Mouse (Mus musculus) ES-Bruce4 (cell line): ENCODE data around the gene Clec16a. TPM values are rescaled to one million over a fixed set of nuclear protein-coding genes. Genes with fewer than 3 reads are reported as not detected.
A peak's percentile ranks its signal among the peaks of the same experiment; 100 is the strongest.

Source experiments
- H3K27ac ChIP-seq: 2 replicates; pipeline ENCODE4 v1.5.1; 2012; ENCODE audit warnings: low read length, inconsistent platforms; ENCODE audit not compliant: insufficient read depth
- H3K27me3 ChIP-seq: 2 replicates; pipeline ENCODE4 v1.6.1; 2012; ENCODE audit warnings: mild to moderate bottlenecking, low read length, inconsistent platforms; ENCODE audit not compliant: control insufficient read depth, poor library complexity, insufficient read depth, severe bottlenecking
- H3K36me3 ChIP-seq: 2 replicates; pipeline ENCODE4 v1.6.1; 2012; ENCODE audit warnings: inconsistent platforms, mild to moderate bottlenecking, low read length, moderate library complexity; ENCODE audit not compliant: control insufficient read depth, poor library complexity, insufficient read depth, severe bottlenecking
- H3K4me1 ChIP-seq: one replicate; pipeline ENCODE4 v1.8.1; 2011; ENCODE audit warnings: low read length; ENCODE audit not compliant: control insufficient read depth, insufficient read depth
- H3K4me3 ChIP-seq: 2 replicates; pipeline ENCODE4 v1.5.1; 2011; ENCODE audit warnings: low read depth, mild to moderate bottlenecking, low read length
- H3K9ac ChIP-seq: 2 replicates; pipeline ENCODE4 v1.6.1; 2012; ENCODE audit warnings: low read depth, mild to moderate bottlenecking, inconsistent platforms; ENCODE audit not compliant: poor library complexity, severe bottlenecking
- H3K9me3 ChIP-seq: replicated peaks from 2 replicates; pipeline ENCODE4 v1.6.1; 2012; ENCODE audit warnings: mild to moderate bottlenecking, low read length, inconsistent platforms; ENCODE audit not compliant: control insufficient read depth, poor library complexity, insufficient read depth, severe bottlenecking
- CTCF ChIP-seq: IDR thresholded peaks from one replicate; pipeline ENCODE4 v1.8.1; 2011; ENCODE audit warnings: low read depth, low read length
- EP300 ChIP-seq: IDR thresholded peaks from 2 replicates; pipeline ENCODE4 v1.6.1; 2011; ENCODE audit warnings: low read depth, low read length; ENCODE audit not compliant: insufficient read depth
- POLR2A ChIP-seq: IDR thresholded peaks from one replicate; pipeline ENCODE4 v1.8.1; 2011; ENCODE audit warnings: low read length; ENCODE audit not compliant: insufficient read depth
- polyA plus RNA-seq: library from polyadenylated mRNA; stranded (reverse); fragments of >200 nt; gene quantifications from 2 replicates; pipeline ENCODE4 v1.2.4, GENCODE M21; 2011; ENCODE audit warnings: low read depth; ENCODE audit not compliant: missing spikeins, insufficient read depth, insufficient read length

Clec16a gene
- polyA plus RNA-seq, 1 experiment: 9.5 TPM

DNA sequence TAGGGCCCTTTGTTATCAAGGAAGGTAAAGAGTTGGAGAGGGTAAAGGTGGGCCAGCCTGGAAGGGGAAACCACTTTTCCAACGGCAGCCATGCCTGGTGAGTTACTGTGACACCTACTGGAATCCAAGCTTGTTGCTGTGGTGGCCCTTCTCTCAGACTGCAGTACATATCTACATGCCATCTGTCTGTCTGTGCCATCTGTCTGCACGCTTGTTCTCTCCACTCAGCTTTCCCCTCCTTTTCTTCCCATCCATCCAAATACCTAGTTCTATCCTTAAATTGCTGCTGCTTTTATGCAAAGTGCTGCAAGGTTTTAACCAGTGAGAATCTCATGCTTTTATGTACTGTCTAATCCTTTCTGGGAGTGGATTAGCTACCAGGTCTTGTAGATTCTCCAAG, 4.5 kb downstream of the Clec16a start:
- Histone ChIP-seq H3K27ac (no peak overlapping the region), H3K9me3 (no peaks in the 10 kb centered on the region), H3K36me3 (no peaks in the 10 kb centered on the region), H3K4me1 (no peaks in the 10 kb centered on the region), H3K27me3 (no peaks in the 10 kb centered on the region), H3K4me3 (no peak overlapping the region), H3K9ac (no peak overlapping the region)
- TF ChIP-seq POLR2A (no peak), EP300 (no peak), CTCF (no peak)

DNA sequence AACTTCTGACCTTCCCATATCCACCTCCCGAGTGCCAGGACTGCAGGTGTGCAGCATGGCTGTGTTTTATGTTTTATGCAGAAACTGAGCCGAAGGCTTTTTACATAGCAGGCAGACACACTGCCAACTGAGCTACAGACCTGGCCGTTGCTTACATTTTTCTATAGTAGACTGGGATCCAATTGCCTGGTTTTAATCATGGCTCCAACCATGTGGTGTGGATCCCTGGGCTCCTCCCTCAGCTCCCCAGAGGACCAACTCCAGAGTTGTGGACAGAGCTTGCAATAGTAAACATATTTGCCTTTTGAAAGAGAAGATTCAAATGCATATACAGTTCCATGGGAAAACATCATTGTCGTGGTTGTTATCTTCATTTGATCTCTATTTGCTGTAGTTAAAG, 6.5 kb downstream of the Clec16a start:
- no peak overlapping the region for H3K9ac ChIP-seq
- H3K27me3 ChIP-seq: no peaks in the 10 kb centered on the region
- H3K4me1 ChIP-seq: no peaks in the 10 kb centered on the region
- H3K9me3 ChIP-seq: no peaks in the 10 kb centered on the region
- no peaks in the 10 kb centered on the region for H3K36me3 ChIP-seq
- TF ChIP-seq CTCF (no peak), EP300 (no peak), POLR2A (no peak)
- H3K27ac ChIP-seq: no peak overlapping the region
- no peak overlapping the region for H3K4me3 ChIP-seq

DNA sequence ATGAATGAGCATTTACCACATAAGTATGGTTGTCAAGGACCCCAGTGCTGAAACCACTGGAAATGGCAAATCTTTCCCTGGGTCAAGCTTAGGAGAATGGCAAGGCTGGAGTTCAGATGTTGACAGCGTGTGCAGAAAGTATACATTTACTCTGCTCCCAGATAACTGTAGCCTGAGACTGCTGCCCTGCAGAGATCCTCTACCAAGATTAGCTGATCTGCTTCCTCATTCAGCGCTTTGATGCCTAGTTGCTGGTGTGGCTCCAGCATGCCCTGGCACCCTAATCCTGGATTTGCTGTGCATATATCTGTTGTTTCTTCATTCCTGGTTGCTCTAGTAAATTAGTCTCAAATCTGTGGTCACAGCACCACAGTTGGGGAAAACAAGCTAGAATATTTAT, 8.7 kb downstream of the Clec16a start:
- H3K4me1 ChIP-seq: no peaks in the 10 kb centered on the region
- no peak for TF ChIP-seq CTCF
- TF ChIP-seq POLR2A: no peak
- no peak for TF ChIP-seq EP300
- no peaks in the 10 kb centered on the region for H3K9me3 ChIP-seq
- H3K27ac ChIP-seq: no peak overlapping the region
- no peak overlapping the region for H3K9ac ChIP-seq
- H3K36me3 ChIP-seq: no peaks in the 10 kb centered on the region
- no peaks in the 10 kb centered on the region for H3K27me3 ChIP-seq
- H3K4me3 ChIP-seq: no peak overlapping the region

DNA sequence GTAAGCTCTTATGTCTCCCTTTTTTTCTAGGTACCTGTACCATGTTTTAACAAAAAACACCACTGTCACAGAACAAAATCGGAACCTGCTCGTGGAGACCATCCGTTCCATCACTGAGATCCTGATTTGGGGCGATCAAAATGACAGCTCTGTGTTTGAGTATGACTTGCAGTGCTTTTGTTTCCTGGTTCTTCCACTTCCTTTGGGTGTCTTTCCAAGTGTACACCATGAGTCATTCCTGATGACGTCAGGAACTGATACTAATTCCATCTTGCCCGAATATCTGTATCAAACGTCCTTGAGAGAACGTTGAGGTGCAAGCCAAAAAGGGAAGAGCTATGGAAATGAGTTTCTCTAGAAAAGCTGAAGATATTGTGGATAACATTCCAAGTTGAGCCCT, 14.9 kb downstream of the Clec16a start:
- no peaks in the 10 kb centered on the region for H3K27me3 ChIP-seq
- H3K36me3 ChIP-seq: no peaks in the 10 kb centered on the region
- no peak overlapping the region for H3K4me3 ChIP-seq
- H3K4me1 ChIP-seq: no peaks in the 10 kb centered on the region
- H3K27ac ChIP-seq: no peak overlapping the region
- no peak for TF ChIP-seq EP300
- no peak for TF ChIP-seq POLR2A
- no peak overlapping the region for H3K9ac ChIP-seq
- H3K9me3 ChIP-seq: no peaks in the 10 kb centered on the region

DNA sequence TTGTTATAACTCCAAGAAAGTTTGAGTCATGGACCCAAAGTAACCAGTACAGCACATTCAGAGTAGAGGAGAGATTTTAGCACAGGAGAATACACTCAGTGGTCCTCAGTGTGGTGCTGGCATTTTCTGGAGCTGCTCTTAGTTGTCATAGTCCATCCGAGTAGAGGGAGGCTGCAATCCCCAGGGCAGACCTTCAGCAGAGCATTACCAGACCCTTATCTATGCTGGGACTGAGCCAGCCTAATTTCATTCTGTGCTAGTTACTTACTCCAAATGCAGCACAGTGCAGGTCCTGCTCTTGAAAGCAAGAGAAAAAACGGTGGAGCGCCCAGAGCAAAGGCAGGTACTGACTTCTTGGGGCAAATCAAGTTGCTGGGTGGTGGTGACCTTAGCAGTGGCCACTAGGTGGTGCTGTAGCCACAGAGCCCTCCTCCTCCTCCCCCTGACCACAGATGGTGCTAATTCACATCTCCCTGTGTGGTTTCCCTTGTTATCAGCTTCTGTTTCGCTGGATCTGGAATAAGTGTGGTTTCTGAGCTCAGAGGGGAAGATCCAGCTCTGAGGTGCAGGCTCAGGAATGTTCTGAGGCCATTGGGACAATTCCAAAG, 20.2 kb downstream of the Clec16a start:
- H3K36me3 ChIP-seq: no peaks in the 10 kb centered on the region
- no peak overlapping the region for H3K9ac ChIP-seq
- no peaks in the 10 kb centered on the region for H3K9me3 ChIP-seq
- no peaks in the 10 kb centered on the region for H3K27me3 ChIP-seq
- TF ChIP-seq EP300 (no peak), CTCF (peak; percentile 98)
- H3K4me3 ChIP-seq: no peak overlapping the region
- no peaks in the 10 kb centered on the region for H3K4me1 ChIP-seq
- no peak overlapping the region for H3K27ac ChIP-seq

GRCm38 (mm10) chr16:10567153-10567552, 22.0 kb downstream of the Clec16a start:
- Histone ChIP-seq H3K4me3 (no peak overlapping the region), H3K4me1 (no peaks in the 10 kb centered on the region), H3K27me3 (no peaks in the 10 kb centered on the region), H3K27ac (no peak overlapping the region), H3K9ac (no peak overlapping the region), H3K36me3 (no peaks in the 10 kb centered on the region), H3K9me3 (no peaks in the 10 kb centered on the region)
- TF ChIP-seq CTCF: no peak
- TF ChIP-seq POLR2A: no peak
- TF ChIP-seq EP300: no peak
